Mouse (Mus musculus) right cerebral cortex, postnatal 25 days (tissue): ENCODE data around the gene Prdx6.
A peak's percentile ranks its signal among the peaks of the same experiment; 100 is the strongest.

Experiments used
- DNase-seq: peaks from one replicate; pipeline ENCODE4 v3.0.0; 2022

Gene Prdx6

DNA sequence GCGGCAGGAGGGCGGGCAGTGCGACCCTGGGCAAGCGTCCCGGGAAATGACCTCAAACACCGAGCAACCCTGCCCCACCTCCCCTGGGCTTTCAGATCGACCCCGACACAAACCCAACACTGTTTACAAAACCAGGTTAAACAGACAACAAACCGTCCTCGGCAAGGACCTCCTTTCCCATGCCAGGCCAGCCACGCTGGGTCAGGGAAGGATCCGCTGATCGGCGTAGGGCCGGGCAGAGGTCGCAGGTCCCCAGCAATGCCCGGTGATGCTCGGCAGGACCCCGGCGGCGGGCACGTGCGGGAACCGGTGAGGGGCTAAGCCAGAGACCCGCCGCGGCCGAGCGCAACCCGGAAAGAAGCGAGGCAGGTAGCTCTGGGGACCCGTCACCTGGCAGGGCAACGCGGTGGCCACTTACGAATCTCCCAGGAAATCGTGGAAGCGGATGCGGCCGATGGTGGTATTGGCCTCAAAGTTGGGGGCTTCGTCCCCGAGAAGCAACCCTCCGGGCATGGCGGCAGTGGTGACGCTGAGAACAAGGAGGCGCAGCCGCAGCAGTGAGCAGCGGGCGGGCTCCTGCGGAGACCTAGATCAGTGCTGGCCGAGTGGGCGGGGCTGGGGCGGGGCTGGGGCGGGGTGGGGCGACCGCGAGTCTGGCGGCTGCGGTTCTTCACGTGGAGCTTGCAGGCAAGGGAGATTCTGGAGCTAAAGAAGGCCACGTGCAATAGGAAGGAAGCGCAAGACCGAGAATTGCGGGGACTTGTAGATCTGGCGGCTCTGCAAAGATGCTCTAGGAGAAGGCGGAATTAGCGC lies at the start of gene Prdx6:
Gene Prdx6, minus strand, starts transcription at position 616 of the 813 bp plus-strand sequence.
- DNase-seq: peak; percentile 81

DNA sequence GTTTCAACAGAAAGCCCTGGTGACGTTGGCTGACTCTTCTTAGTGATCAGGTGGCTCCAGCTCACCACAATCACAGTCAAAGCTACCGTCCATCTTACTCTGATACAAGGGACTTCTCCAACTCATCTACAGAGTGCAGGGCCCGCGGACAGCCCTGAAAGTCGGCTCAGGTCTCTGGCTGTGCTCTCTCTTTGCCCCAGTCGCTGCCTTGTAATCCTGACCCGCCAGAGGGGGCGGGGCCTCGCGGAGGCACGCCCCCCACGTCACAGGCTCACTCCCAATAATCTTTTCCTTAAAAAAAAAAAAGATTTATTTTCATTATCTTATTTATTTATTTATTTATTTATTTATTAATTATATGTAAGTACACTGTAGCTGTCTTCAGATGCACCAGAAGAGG lies 37.2 kb upstream of the Prdx6 start:
- no peak for DNase-seq

DNA sequence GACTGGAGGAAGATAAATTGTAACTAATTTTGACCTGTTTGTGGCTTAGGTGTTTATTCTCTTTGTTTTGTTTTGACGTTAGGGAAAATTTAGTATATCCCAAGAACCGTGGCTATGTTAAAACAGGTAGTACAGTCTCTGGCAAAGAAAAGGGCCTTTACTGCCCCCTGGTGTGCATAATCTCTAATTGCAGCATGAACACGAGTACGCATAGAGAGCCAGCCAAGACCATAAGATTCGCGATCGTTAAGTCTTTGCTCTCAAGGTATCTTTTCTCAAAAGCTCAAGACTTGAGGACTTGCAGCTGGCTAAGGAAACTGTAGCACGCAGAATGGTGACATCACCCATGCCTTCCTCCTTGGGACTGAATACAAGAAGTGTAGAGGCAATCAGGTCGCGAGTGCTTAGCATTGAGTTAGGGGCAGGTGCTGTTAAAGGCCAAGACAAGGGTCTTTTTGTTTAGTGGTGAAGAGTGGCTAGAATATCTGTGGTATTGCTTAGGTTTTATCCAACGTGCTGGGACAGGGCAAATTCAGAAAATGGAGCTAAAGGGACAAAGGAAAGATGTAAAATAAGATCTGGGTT lies 35.8 kb upstream of the Prdx6 start:
- DNase-seq: peak; percentile 62

DNA sequence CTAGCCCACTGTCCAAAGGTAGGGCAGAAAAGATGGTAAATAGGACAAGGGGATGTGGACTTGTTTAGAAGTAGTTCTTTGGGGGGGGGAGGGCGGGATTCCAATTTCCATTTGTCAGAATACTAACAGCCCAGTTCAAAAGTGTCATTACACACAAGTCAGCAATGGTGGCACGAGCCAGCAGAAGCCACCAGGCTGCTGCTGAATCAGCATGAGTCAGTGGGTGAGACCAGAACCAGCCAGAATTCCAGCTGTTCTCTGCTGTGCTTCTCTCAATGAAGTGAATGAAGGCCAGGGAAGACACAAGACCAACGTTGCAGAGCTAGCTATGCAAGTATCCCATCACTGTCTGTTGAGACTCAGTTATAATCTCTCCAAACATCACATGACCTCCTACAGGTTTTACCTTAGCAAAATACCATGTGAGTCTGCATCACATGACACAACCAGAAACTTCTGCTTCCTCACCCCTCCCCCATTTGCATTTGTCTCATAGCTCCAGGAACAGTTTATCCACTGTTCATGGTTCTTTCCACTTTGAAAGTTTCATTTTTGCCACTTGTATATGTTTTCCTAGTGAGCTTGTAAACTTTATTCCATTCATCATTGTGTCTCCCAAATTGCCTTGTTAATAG lies 30.2 kb upstream of the Prdx6 start:
- DNase-seq: no peak

DNA sequence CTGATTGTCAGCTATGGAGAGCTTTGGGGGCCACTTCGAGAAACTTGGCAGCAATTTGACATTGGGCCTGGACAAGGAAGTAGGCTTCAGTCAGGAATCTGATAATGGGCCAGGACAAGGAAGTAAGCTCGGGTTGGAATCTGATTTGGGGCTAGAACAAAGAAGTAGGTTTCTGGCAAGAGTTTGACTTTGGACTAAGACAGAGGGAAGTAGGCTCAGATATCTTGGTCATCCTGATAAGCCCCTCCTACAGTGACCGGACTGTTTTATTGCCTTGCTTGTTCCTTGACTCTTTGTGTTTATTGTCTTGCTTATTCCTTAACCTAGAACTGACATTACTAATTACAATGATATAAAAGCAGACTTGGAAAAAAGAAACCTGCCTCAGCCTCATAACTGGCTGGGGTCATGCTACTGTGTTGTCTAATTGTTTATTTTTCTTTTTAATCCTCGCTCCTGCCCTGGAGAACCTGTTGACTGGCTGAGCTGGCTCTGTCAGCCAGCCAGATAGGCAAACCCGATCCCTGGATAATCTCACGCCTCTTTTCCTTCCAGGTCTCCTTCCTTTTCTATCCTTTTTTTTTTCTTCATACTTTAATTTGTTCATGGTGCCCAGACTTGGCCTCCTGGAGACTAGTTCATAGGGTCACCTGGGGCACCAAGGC lies 28.4 kb upstream of the Prdx6 start:
- no peak for DNase-seq

DNA sequence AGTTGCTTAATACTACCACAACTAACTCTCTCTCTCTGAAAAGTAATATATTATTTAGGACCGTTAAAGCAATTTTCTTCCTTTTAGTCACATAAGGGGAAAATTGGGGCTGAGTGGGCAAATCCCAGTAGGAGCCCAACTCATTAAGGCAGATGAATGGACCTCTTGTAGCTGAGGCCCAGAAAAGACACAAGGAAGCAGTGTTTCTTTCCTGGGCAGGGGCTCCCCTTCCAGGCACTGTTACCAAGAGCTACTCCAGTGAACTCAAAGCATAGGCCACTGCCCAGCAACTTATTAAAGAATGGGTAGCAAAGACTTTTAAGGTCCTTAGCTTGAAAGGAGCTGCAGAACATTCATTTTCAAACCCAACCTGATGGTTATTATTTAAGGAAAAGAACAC lies 22.5 kb upstream of the Prdx6 start:
- DNase-seq: no peak

DNA sequence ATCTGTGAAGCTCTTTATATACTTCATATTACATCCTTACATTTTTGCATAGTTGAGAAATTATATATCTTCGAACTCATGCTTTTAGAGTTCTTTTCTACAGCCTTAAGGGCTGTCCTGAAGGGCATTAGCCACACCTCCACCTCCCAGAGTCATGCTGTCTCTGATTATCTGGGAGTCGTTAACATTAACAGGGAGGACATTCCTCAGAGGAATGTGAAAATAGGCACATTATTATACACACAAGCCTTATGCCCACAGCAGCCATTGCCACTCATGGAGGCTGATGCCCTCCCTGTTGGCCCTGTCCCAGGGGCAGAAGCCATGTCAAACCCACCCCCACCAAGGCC lies 20.4 kb upstream of the Prdx6 start:
- no peak for DNase-seq

DNA sequence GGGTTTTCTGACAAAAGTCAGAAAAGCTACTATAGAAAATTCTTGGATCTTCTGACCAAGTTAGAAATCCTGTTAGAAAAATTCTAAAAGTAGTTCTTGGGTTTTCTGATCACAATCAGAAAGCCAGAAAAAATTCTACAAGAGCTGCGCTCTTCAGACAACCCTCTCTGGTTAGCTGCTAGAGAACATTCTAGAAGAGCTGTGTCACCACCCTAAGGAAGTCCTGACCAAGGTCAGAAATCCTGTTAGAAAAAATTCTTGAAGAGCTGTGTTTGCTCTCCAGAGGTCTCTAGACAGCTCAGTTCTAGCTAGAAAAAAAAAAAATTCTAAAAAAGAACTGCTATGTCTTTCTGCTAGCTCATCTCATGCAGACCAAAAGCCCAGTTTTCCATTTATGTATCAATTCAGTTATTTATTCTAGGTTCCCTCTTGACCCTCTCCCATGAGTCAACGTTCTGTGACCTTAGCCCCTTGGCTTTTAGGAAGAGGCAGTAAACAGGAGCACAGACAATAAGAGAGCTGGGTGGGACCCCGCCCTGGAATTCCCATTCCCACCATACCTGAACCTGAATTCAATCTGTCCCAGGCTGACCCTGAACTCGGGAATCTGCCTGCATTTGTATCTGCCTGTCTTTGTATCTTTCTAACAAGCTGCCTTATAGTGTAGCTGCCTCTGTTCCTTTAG lies 19.9 kb upstream of the Prdx6 start:
- DNase-seq: no peak

DNA sequence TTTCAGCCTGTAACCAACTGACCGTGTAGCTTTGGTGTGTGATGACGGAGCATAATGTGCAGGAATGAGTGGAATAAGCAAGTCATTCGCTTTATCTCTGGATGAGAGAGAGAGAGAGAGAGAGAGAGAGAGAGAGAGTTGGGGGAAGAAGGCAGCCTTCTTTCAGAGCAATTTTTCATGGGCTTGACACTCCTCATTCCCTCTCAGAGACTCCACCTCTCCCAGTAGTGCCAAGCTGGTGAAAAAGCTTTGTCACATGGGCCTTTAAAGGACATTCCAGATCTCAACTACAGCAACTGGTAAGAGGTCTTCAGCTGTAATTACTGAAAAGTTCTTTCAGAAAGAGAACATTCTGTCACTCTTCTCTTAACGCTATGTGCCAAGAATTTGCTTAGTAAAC lies 18.3 kb upstream of the Prdx6 start:
- DNase-seq: no peak

DNA sequence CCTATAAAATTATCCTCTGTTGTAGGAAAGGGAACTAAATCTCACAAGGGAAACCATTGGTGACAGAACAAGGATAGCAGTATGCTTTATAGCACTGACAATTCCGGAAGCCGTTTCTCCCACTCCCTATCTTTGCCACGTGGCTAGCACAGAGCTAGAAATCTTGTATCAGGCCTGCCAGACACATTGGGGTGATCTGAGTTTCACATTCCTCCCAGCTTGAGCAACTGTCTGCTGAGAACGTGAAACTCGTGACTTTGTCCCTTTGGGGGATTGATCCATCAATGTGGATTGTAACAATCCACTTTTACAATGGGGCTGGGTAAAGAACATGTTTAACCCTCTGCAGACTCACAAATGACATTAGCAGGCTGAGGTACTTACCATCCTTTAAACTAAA lies 17.9 kb upstream of the Prdx6 start:
- DNase-seq: no peak

DNA sequence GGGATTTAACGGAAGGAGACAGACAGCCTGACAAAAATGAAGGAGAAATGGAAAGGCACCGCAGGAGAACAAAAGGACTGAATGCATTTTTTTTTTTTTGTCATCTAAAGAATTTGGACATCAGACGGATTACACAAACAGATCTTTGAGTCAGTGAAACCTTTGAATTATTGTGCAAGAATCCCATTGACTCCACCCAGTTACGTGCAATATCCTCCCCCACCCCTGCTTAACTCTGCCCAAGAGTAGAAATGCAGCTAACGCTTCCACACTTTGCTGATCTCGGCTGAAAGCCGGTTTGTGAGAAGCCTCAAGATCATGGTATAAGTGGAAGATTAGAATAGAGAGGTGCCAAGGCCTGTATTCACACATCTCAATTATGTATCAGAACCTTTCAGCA lies 17.1 kb upstream of the Prdx6 start:
- no peak for DNase-seq

DNA sequence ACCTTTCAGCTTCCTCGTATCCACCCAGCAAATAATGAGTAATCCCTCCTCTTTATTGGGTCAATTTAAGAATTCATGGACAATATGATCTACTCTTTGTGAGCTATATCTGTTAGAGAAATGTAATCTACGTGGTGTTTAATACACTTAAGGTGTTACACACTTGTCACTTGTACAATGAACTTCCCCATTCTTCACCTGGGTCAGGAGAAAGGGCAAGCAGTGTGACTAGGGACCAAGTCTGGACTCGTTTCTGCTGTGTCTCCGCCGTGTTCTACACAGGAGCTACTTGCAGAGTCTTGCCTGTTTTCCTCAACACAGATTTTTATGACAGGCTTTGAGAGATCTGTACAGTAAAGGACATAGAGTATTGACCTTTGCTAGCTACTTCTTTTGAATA lies 13.9 kb upstream of the Prdx6 start:
- no peak for DNase-seq

DNA sequence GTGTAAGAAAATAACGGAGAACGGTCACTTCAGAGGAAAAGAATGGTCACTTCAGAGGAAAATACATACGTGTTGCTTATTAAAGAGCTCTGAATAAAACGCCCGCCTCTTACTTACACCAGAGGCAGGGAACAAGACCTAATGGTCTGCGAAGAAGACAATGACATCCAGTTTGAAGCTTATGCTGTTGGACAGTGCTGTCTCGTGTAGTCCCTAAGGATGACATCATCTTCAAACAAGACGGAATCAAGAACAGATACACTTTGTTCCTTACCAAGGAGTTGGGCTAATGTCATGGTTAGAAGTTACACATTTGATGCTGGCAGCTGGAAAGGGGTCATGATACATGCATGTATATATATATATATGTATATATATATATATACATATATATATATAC lies 12.6 kb upstream of the Prdx6 start:
- DNase-seq: no peak

DNA sequence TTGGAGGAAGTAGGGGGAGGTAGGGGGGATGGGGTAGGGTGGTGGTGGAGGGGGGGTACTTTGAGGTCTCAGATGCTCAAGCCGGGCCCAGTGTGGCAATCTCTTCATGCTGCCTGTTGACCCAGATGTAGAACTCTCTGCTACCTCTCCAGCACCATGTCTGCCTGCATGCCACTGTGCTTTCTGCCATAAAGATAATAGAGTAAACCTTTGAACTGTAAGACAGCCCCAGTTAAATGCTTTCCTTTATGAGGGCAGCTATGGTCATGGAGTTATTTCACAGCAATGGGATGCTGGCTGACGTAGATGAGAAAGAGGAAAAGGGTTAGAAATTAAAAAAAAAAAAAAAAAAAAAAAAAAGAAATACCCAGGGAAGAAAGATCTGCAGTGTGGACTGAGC lies 11.5 kb upstream of the Prdx6 start:
- no peak for DNase-seq

DNA sequence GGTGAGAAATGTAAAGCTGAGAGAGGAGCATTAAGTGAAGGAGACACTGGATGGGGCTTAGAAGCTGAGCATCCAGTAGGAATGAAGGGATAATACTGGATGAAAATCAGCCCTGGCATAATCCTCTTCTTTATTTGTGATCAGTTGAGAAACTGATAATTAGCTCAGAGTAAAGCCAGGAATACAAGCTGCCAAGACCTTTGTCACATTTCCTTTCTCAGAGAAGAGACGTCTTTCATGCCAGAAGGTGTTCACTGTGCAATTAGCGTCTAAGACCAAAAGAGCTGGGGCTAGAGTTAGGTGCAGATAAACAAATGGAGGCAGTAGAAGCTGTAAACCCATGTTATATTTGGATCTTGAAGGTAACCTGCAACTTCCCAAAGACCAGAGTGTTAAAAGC lies 9.7 kb upstream of the Prdx6 start:
- DNase-seq: no peak

DNA sequence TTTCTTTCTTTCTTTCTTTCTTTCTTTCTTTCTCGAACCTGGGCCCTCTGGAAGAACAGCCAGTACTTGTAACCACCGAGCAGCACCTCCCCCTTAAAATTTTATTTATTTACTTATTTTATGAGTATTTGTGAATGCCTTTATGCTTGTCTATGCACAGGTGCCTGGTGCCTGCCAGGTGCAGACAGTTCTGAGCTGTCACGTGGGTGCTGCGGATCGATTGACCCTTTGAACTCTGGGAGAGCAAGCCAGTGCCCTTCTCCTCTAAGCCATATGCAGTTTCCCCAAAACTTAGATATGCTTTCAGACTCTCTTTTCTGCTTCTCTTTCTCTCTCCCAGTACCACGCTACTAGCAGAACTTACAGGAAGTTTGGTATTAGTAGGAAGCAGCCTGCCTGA lies 8.1 kb upstream of the Prdx6 start:
- DNase-seq: no peak

DNA sequence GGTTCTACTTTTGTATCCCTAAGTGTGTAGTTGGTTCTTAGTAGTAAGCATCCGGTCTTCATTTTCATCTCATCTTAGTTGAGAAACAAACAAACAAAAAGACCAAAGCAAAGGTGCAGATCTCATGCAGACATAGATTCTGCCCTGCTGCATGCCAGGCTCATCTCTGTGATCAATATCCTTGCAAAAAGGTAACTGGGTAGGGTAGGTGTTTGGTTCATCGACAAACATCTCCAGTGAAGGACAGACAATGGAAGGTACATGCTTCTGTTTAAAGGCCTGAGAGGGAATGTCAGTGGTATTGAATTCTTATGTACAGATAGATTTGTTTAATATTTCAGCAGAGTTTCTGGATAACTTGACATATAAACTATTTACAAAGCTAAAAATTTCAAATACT lies 7.3 kb upstream of the Prdx6 start:
- no peak for DNase-seq

DNA sequence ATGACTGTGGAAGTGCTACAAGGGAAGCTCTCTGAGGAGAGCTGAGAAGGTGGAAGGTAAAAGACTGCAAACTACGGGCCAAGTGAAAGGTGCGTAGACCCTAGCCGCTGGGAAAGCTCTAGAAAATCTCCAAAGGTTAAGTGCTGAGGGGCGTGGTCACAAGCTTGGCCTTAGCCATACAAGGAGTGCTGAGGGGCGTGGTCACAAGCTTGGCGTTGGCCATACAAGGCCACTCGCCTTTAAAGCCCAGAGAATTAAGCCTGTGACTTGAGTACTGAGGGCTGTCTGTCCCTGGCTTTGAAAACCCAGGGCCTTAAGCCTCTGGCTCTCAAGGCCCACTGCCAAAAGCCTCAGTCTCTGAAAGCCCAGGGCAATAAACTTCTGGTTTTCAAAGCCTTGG lies 5.9 kb upstream of the Prdx6 start:
- DNase-seq: no peak

DNA sequence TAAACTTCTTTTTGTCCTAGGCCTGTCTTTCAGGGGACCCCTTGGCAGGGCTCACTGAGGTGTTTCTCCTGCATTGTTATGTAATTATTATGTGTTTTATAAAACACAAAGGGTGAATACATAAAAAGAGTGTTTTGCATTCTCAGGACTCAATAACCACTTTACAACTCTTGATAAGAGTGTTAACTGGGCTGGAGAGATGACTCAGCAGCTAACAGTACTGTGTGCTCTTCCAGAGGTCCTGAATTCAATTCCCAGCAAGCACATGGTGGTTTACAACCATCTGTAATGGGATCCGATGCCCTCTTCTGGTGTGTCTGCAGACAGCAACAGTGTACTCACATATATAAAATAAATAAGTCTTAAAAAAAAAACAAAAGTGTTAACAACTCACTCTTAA lies 3.3 kb upstream of the Prdx6 start:
- DNase-seq: no peak

DNA sequence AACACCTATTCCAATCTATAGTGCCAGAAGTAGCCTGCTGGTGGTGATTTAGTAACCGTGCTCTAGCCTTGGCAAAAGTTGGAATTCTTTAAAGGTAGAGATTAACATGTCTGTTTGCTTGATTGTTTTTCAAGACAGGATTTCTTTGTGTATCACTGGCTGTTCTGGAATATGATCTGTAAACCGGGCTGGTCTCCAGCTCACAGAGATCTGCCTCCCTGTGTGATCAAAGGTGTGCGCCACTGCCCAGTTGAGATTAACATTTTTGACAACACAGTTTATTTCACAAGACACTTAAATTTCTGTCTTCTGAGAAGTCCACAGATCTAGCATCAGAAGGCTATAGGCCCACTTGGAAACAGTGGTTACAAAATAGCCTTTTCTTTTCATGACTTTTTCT lies 1.9 kb upstream of the Prdx6 start:
- DNase-seq: no peak

DNA sequence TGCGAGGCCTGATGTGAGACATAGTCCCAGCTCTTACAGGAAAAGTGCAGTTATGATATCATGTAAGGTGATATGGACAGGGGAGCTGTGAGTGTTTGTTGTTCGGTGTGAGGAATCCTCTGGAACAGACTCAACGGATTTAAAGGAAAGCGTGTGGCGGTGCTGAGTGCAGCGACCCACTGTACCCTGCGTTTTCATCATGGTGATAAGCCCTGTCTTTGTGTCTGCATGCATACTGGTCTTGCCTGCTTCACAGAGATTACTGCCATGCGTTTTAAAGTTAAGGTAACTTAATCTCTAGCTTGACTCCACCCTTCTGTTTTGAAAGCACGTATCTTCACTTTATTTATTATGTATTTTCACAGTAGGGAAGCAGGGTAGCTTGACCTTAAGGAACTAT lies 1.3 kb upstream of the Prdx6 start:
- no peak for DNase-seq

DNA sequence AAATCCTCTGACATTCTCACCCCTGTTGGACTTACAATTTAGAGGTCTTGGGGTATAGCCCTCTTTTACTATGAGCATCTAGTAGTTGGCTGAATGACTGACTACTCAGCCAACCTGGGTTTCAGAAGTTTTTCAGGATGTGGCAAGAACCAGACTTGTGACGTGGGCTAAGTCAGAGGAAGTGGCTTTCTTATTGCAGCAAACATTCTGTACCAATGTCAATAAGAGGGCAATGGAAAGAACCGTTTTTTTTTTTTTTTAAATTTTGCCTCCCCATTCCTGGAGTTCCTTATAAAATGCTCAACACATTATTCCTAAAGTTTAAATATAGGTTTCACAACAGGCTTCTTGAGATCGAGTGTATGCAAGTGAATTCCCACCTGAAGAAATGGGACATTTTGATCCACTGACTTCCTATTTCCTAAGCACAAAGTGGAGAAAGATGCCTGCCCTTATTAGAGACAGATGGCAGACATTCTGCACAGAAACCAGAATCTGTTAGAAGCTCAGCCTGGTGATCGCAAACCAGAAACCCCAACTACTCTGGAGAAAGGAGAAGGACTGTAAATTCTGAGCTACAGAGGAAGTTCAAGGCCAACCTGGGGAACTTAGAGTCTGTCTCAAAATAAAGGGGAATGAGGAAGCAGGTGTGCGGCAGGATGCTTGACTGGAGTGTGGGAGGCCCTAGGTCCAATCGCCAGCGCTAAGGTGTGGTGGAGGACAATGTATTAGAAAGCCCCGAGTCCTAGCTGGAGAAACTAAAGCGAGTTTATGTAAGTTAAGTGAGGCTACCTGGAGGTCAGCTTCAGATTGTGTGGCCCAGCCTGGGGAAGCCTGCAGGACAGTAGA lies 622 bp upstream of the Prdx6 start:
- DNase-seq: no peak
